Mouse (Mus musculus) thymus, adult 2 months (tissue): ENCODE results near the gene Wdfy3. TPM values are rescaled to one million over a fixed set of nuclear protein-coding genes. Genes with fewer than 3 reads are reported as not detected.

Experiments used
- DNase-seq: peaks from one replicate; pipeline ENCODE4 v3.0.0; 2021
- H3K27ac ChIP-seq: fragments of 200-500 bp; 2 replicates; pipeline ENCODE4 v1.5.1; 2012; ENCODE audit warnings: low read length, control low read depth; ENCODE audit not compliant: control insufficient read depth, insufficient read depth
- H3K27me3 ChIP-seq: fragments of 200-500 bp; 2 replicates; pipeline ENCODE4 v1.6.1; 2012; ENCODE audit warnings: mild to moderate bottlenecking, low read length, moderate library complexity, mixed read lengths; ENCODE audit not compliant: control insufficient read depth, insufficient read depth
- H3K36me3 ChIP-seq: fragments of 200-500 bp; 2 replicates; pipeline ENCODE4 v1.6.1; 2012; ENCODE audit warnings: mild to moderate bottlenecking, low read length, moderate library complexity; ENCODE audit not compliant: control insufficient read depth, insufficient read depth
- H3K4me1 ChIP-seq: fragments of 200-500 bp; replicated peaks from 2 replicates; pipeline ENCODE4 v1.6.1; 2012; ENCODE audit warnings: low read length; ENCODE audit not compliant: control insufficient read depth, insufficient read depth
- H3K4me3 ChIP-seq: fragments of 200-500 bp; 2 replicates; pipeline ENCODE4 v1.5.1; 2012; ENCODE audit warnings: mild to moderate bottlenecking, low read length, control low read depth, moderate library complexity; ENCODE audit not compliant: control insufficient read depth, insufficient read depth
- CTCF ChIP-seq: fragments of 200-500 bp; IDR thresholded peaks from 2 replicates; pipeline ENCODE4 v1.5.1; 2012; ENCODE audit warnings: mild to moderate bottlenecking, control low read depth, low read length, moderate library complexity, borderline replicate concordance; ENCODE audit not compliant: control insufficient read depth, poor library complexity, insufficient read depth; ENCODE audit errors: extremely low read depth
- POLR2A ChIP-seq: fragments of 200-500 bp; IDR thresholded peaks from 2 replicates; pipeline ENCODE4 v1.6.1; 2012; ENCODE audit warnings: mild to moderate bottlenecking, low read length, control low read depth, moderate library complexity; ENCODE audit not compliant: control insufficient read depth, poor library complexity, insufficient read depth; ENCODE audit errors: extremely low read depth
- WGBS: fragments of 180-500 bp; shearing (Covaris S2); methylation state at CpG from one replicate; pipeline ENCODE4 v1.1.7; 2018; 5-methylcytosine and 5-hydroxymethylcytosine counted together
- polyA plus RNA-seq: library from polyadenylated mRNA; depleted of rRNA; stranded (reverse); fragments of >200 nt; gene quantifications from 2 replicates; pipeline ENCODE4 v1.2.3, GENCODE M21; 2012

Gene Wdfy3
- polyA plus RNA-seq, 1 experiment, result 6.8 TPM

DNA sequence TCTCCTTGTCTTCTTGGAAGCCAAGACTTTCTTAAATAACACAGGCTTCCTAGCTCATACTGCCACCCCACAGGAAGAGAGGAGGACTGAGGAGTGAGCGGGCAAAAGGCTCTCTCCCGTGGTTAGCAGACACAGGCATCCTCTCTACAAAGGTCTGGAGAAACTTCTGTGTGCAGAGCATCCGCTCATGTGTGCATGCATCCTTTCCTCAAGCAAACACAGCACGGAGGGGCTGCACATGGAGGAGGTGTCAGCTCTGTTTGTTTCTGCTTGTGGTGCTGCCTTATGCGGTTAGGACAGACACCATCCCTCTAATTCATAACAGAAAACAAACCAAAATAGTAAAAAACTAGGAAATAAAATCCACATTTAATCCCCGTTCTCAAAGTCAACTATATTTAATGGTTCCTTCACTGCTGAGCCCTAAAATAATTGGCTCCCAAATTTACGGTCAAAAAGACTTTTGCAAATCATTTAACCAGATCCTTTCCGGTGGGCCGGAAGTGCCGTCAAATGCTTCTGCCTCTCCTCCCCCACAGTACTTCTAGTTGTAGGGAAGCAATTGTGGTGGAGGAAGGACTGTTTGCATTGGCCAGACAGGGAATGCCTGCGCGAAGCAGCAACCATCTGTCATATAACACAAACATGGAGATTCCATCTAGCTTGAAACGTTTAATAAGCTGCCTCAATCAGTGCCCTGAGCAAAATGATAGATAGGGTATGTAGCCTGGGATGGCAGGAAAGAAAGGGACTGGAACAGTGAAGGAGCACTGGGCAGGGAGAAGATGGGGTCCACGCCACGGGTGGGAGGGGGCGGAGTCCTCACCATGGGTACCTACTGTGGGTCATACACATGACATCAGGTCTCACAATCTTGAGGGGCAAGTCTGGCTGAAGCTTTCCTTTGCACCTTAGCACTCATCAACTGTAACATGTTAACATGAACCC lies 115.1 kb downstream of the Wdfy3 start:
- TF ChIP-seq POLR2A (no peak), CTCF (no peak)
- 83% methylated on average over 16 of the region's 16 CpGs for WGBS
- Histone ChIP-seq H3K4me1 (no peaks in the 10 kb centered on the region), H3K36me3 (no peaks in the 10 kb centered on the region), H3K27ac (no peak overlapping the region), H3K4me3 (no peak overlapping the region), H3K27me3 (no peaks in the 10 kb centered on the region)
- DNase-seq, result no peak

DNA sequence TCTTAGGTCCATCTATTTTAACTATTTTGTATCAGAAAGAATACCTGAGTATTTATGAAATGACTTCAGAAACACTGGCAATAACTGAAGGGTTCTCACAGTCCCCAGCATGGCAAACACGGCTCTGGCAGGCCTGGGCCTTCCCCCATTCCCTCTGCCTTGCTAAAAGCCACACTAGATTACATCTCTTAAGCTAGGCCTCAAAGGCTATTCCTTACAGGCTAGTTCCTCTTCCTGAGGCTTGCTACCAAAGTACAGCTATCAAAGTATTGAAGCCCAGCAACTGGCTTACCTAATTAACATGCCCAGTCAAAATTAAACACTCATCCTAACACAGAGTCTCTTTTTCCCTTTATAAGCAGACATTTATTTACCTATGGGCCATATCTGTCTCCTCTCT lies 117.8 kb downstream of the Wdfy3 start:
- DNase-seq, result no peak
- WGBS, result 75% methylated on average over 1 of the region's 1 CpGs
- Histone ChIP-seq H3K27me3 (no peaks in the 10 kb centered on the region), H3K36me3 (no peaks in the 10 kb centered on the region), H3K27ac (no peak overlapping the region), H3K4me3 (no peak overlapping the region), H3K4me1 (no peaks in the 10 kb centered on the region)
- TF ChIP-seq POLR2A, result no peak
- no peak for TF ChIP-seq CTCF

DNA sequence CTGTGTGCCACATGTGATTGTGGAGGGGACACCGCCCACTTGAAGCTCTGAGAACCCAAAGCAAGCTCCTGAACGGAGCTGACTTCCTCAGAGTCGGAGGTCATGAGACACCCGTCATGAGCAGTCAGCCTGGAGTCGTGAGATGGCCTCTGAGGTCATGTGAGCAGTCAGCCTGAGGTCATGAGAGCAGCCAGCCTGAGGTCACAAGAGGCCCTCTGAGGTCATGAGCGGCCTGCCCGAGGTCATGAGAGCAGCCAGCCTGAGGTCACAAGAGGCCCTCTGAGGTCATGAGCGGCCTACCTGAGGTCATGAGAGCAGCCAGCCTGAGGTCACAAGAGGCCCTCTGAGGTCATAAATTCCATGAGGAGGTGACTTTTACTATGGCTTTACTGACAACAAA lies 120.4 kb downstream of the Wdfy3 start:
- 96% methylated on average over 8 of the region's 8 CpGs for WGBS
- H3K36me3 ChIP-seq, result no peaks in the 10 kb centered on the region

DNA sequence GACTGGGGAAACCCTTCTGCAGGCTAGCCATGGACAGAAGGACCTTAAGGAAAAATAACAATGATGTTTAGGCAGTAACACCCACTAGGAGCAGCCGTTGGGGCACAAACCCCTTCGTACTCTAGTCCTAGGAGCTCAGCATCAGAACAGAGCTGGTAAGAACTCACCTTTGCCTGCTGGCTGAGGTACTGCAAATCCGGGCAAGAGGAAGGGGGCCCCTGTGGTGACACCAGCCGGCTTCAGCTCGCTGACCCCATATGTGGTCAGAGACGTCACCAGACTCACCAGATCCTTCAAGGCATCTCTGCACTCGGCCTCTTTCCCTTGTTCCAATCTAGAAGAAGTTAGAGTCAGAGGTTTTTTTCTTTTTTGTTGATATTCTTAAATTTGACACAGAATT lies 121.1 kb downstream of the Wdfy3 start:
- no peak for DNase-seq

More for the DNA sequence above, 120.4 kb downstream of the Wdfy3 start:
- no peak for TF ChIP-seq CTCF
- no peak for TF ChIP-seq POLR2A
- no peak overlapping the region for H3K27ac ChIP-seq
- DNase-seq, result no peak
- no peaks in the 10 kb centered on the region for H3K27me3 ChIP-seq
- H3K4me1 ChIP-seq, result no peaks in the 10 kb centered on the region
- H3K4me3 ChIP-seq, result no peak overlapping the region

GRCm38 (mm10) chr5:101945731-101946130 lies 124.0 kb downstream of the Wdfy3 start:
- H3K36me3 ChIP-seq, result no peaks in the 10 kb centered on the region
- H3K27ac ChIP-seq, result no peak overlapping the region
- WGBS, result 93% methylated on average over 5 of the region's 5 CpGs
- no peak for DNase-seq
- TF ChIP-seq POLR2A, result no peak
- no peak for TF ChIP-seq CTCF
- H3K4me1 ChIP-seq, result no peaks in the 10 kb centered on the region
- H3K4me3 ChIP-seq, result no peak overlapping the region
- H3K27me3 ChIP-seq, result no peaks in the 10 kb centered on the region

More for the DNA sequence above, 121.1 kb downstream of the Wdfy3 start:
- 90% methylated on average over 7 of the region's 7 CpGs for WGBS
- Histone ChIP-seq H3K36me3 (no peaks in the 10 kb centered on the region), H3K4me3 (no peak overlapping the region), H3K27me3 (no peaks in the 10 kb centered on the region), H3K4me1 (no peaks in the 10 kb centered on the region), H3K27ac (no peak overlapping the region)
- TF ChIP-seq POLR2A (no peak), CTCF (no peak)

DNA sequence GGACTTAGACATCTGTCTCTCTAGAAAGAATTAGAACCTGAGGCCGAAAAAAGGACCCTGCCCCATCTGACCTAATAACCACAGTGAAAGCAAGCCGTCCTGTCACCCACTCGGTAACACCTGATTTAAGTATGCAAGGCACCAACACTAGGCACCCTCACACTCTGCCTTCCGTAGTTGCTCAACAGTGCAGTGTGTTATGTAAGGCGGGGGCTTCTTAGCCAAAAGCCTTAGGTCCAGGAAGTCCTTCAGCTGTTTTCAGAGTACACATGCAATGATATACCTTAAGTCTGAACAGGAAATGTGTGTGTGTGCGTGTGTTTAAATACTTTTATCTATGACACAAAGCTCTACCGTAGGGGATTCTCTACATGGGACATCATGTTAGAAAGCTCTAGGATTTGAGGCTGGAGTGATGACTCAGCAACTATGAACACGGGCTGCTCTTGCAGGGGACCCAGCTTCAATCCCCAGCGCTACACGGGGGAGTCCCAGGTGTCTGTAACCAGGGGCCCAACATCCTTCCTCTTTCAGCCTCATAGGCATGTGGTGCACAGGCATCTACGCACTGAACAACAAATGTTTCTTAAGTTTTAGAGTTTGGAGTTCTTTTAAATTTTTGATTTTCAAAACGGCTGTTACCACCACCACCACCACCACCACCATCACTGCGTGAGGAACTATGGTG lies 131.7 kb downstream of the Wdfy3 start:
- Histone ChIP-seq H3K4me3 (no peak overlapping the region), H3K27me3 (no peaks in the 10 kb centered on the region), H3K27ac (no peak overlapping the region), H3K36me3 (no peaks in the 10 kb centered on the region), H3K4me1 (no peaks in the 10 kb centered on the region)
- WGBS, result 43% methylated on average over 13 of the region's 13 CpGs
- no peak for DNase-seq
- no peak for TF ChIP-seq POLR2A
- TF ChIP-seq CTCF, result no peak

DNA sequence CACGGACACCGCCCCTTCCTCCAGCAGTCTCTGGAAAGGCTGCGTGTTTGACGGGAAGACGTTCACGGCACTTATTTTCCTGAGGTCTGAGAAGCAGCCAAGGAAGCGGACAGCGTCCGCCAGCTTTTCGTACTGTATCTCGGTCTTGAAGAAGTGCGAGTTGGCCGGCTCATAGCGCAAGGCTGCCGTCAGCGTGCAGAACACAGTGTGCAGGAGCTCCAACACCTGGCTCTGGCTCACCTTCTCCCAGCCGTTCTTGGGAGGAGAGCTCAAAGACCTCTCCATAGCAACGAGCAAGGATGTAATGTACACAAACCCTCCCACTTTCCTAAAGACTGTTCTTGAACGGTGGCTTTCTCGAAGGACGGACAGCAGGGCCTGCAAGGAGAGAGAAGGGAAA lies 132.4 kb downstream of the Wdfy3 start:
- no peaks in the 10 kb centered on the region for H3K27me3 ChIP-seq
- H3K4me1 ChIP-seq, result no peaks in the 10 kb centered on the region
- no peak for TF ChIP-seq POLR2A
- TF ChIP-seq CTCF, result no peak
- no peak overlapping the region for H3K27ac ChIP-seq
- H3K36me3 ChIP-seq, result no peaks in the 10 kb centered on the region
- no peak for DNase-seq
- no peak overlapping the region for H3K4me3 ChIP-seq
- WGBS, result 93% methylated on average over 21 of the region's 21 CpGs
